Mouse (Mus musculus): ENCODE results near the gene Nek2.

DNA sequence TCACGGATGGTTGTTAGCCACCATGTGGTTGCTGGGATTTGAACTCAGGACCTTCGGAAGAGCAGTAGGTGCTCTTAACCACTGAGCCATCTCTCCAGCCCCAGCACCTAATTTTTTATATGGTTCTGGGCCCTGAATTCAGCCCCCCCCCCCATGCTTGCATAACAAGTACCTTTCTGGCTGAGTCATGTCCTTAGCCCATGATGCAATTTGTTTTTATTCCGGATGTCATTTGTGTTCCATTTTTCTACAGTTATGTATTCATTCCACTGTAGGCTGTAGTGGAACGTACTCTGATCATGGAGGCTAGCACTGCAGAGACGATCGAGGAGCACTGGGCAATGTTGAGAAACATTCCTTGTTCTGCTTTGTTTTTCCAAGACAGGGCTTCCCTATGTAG is 12.2 kb downstream of the Nek2 start:
- TF ChIP-seq CTCF (IDR thresholded peaks at IDR 0.05; ENCODE audit: low read depth) (no peak), EP300 (IDR thresholded peaks at IDR 0.05; ENCODE audit: low read depth) (no peak)
